Mouse (Mus musculus): ENCODE results near the gene Son. TPM values are rescaled to one million over a fixed set of nuclear protein-coding genes. Genes with fewer than 3 reads are reported as not detected.
A peak's percentile ranks its signal among the peaks of the same experiment; 100 is the strongest.

The Son gene
- polyA plus RNA-seq, 1 experiment from 2014 or later = 121 TPM

- H3K36me3 ChIP-seq = peaks cover 19% of the 10 kb centered on the region
- no peaks in the 10 kb centered on the region for H3K27me3 ChIP-seq
- H3K4me1 ChIP-seq = peaks cover 14% of the 10 kb centered on the region; the same call in 1 of the 2 replicates
- WGBS = 53% methylated on average over 7 of the region's 7 CpGs
- no peak overlapping the region for H3K27ac ChIP-seq
- no peak overlapping the region for H3K4me2 ChIP-seq
- H3K9ac ChIP-seq = no peak overlapping the region
- no peak overlapping the region for H3K4me3 ChIP-seq
- no peak for ATAC-seq (ENCODE audit: insufficient number of reproducible peaks, low FRiP score, low TSS enrichment, low read depth)
- H3K9me3 ChIP-seq = no peaks in the 10 kb centered on the region
Observed at GRCm38 (mm10) chr16:91689791-91690190, 42.5 kb downstream of the Son start.

- Histone ChIP-seq H3K9ac (no peak overlapping the region), H3K4me1 (peaks cover 5% of the 10 kb centered on the region; the same call in 1 of the 2 replicates), H3K27me3 (no peaks in the 10 kb centered on the region), H3K4me3 (no peak overlapping the region), H3K36me3 (peaks cover 34% of the 10 kb centered on the region), H3K4me2 (no peak overlapping the region), H3K27ac (no peak overlapping the region), H3K9me3 (no peaks in the 10 kb centered on the region)
- ATAC-seq (ENCODE audit: insufficient number of reproducible peaks, low FRiP score, low TSS enrichment, low read depth) = no peak
- WGBS = 29% methylated on average over 14 of the region's 14 CpGs
Observed at GRCm38 (mm10) chr16:91694455-91695084, 47.3 kb downstream of the Son start.

- peaks cover 35% of the 10 kb centered on the region for H3K36me3 ChIP-seq
- 40% methylated on average over 8 of the region's 8 CpGs for WGBS
- H3K4me3 ChIP-seq = no peak overlapping the region
- H3K9ac ChIP-seq = no peak overlapping the region
- no peaks in the 10 kb centered on the region for H3K27me3 ChIP-seq
- H3K4me1 ChIP-seq = peaks cover 2% of the 10 kb centered on the region; the same call in 1 of the 2 replicates
- no peak for ATAC-seq (ENCODE audit: insufficient number of reproducible peaks, low FRiP score, low TSS enrichment, low read depth)
- H3K4me2 ChIP-seq = no peak overlapping the region
- H3K27ac ChIP-seq = no peak overlapping the region
- no peaks in the 10 kb centered on the region for H3K9me3 ChIP-seq
Observed at GRCm38 (mm10) chr16:91695108-91695755, 47.9 kb downstream of the Son start.

GRCm38 (mm10) chr16:91698995-91699394 lies 51.7 kb downstream of the Son start:
- ATAC-seq (ENCODE audit: insufficient number of reproducible peaks, low FRiP score, low TSS enrichment, low read depth) = no peak
- Histone ChIP-seq H3K27ac (no peak overlapping the region), H3K4me3 (no peak overlapping the region), H3K9ac (no peak overlapping the region), H3K4me1 (peaks cover 2% of the 10 kb centered on the region; the same call in 1 of the 2 replicates), H3K9me3 (no peaks in the 10 kb centered on the region), H3K4me2 (no peak overlapping the region), H3K36me3 (peaks cover 58% of the 10 kb centered on the region), H3K27me3 (no peaks in the 10 kb centered on the region)
- 74% methylated on average over 1 of the region's 1 CpGs for WGBS

- Histone ChIP-seq H3K36me3 (peaks cover 61% of the 10 kb centered on the region), H3K27ac (no peak overlapping the region), H3K9ac (no peak overlapping the region), H3K4me1 (no peaks in the 10 kb centered on the region), H3K4me3 (no peak overlapping the region), H3K4me2 (no peak overlapping the region), H3K9me3 (no peaks in the 10 kb centered on the region), H3K27me3 (no peaks in the 10 kb centered on the region)
- ATAC-seq (ENCODE audit: insufficient number of reproducible peaks, low FRiP score, low TSS enrichment, low read depth) = no peak
- WGBS = 65% methylated on average over 13 of the region's 13 CpGs
Observed at GRCm38 (mm10) chr16:91701908-91702307, 54.6 kb downstream of the Son start.

GRCm38 (mm10) chr16:91702771-91703188 lies 55.5 kb downstream of the Son start:
- Histone ChIP-seq H3K9ac (no peak overlapping the region), H3K27me3 (no peaks in the 10 kb centered on the region), H3K36me3 (peaks cover 62% of the 10 kb centered on the region), H3K4me2 (no peak overlapping the region), H3K4me3 (no peak overlapping the region), H3K4me1 (no peaks in the 10 kb centered on the region), H3K27ac (no peak overlapping the region), H3K9me3 (no peaks in the 10 kb centered on the region)
- WGBS = 58% methylated on average over 3 of the region's 3 CpGs
- ATAC-seq (ENCODE audit: insufficient number of reproducible peaks, low FRiP score, low TSS enrichment, low read depth) = no peak

- Histone ChIP-seq H3K36me3 (peaks cover 59% of the 10 kb centered on the region), H3K27ac (no peak overlapping the region), H3K4me3 (no peak overlapping the region), H3K9me3 (no peaks in the 10 kb centered on the region), H3K4me1 (no peaks in the 10 kb centered on the region), H3K9ac (no peak overlapping the region), H3K27me3 (no peaks in the 10 kb centered on the region), H3K4me2 (no peak overlapping the region)
- ATAC-seq (ENCODE audit: insufficient number of reproducible peaks, low FRiP score, low TSS enrichment, low read depth) = no peak
- 81% methylated on average over 14 of the region's 14 CpGs for WGBS
Observed at GRCm38 (mm10) chr16:91704603-91705340, 57.5 kb downstream of the Son start.

GRCm38 (mm10) chr16:91710241-91710640 lies 62.9 kb downstream of the Son start:
- Histone ChIP-seq H3K27ac (no peak overlapping the region), H3K4me3 (no peak overlapping the region), H3K4me2 (no peak overlapping the region), H3K36me3 (peaks cover 58% of the 10 kb centered on the region), H3K27me3 (no peaks in the 10 kb centered on the region), H3K9me3 (no peaks in the 10 kb centered on the region), H3K4me1 (no peaks in the 10 kb centered on the region), H3K9ac (no peak overlapping the region)
- WGBS = 86% methylated on average over 7 of the region's 7 CpGs
- ATAC-seq (ENCODE audit: insufficient number of reproducible peaks, low FRiP score, low TSS enrichment, low read depth) = no peak

GRCm38 (mm10) chr16:91716927-91717349 lies 69.6 kb downstream of the Son start:
- ATAC-seq (ENCODE audit: insufficient number of reproducible peaks, low FRiP score, low TSS enrichment, low read depth) = no peak
- H3K4me1 ChIP-seq = no peaks in the 10 kb centered on the region
- no peaks in the 10 kb centered on the region for H3K9me3 ChIP-seq
- H3K9ac ChIP-seq = no peak overlapping the region
- H3K36me3 ChIP-seq = peaks cover 62% of the 10 kb centered on the region
- no peaks in the 10 kb centered on the region for H3K27me3 ChIP-seq
- H3K27ac ChIP-seq = no peak overlapping the region
- WGBS = 80% methylated on average over 11 of the region's 11 CpGs
- H3K4me2 ChIP-seq = no peak overlapping the region
- no peak overlapping the region for H3K4me3 ChIP-seq

- H3K27ac ChIP-seq = no peak overlapping the region
- H3K9ac ChIP-seq = no peak overlapping the region
- H3K4me2 ChIP-seq = no peak overlapping the region
- no peak for ATAC-seq (ENCODE audit: insufficient number of reproducible peaks, low FRiP score, low TSS enrichment, low read depth)
- H3K4me1 ChIP-seq = no peaks in the 10 kb centered on the region
- peaks cover 59% of the 10 kb centered on the region for H3K36me3 ChIP-seq
- H3K9me3 ChIP-seq = no peaks in the 10 kb centered on the region
- H3K4me3 ChIP-seq = no peak overlapping the region
- WGBS = 84% methylated on average over 4 of the region's 4 CpGs
- H3K27me3 ChIP-seq = no peaks in the 10 kb centered on the region
Observed at GRCm38 (mm10) chr16:91717399-91717798, 70.1 kb downstream of the Son start.

- H3K9ac ChIP-seq = no peak overlapping the region
- H3K27ac ChIP-seq = no peak overlapping the region
- no peaks in the 10 kb centered on the region for H3K9me3 ChIP-seq
- H3K4me3 ChIP-seq = no peak overlapping the region
- WGBS = 53% methylated on average over 3 of the region's 3 CpGs
- H3K27me3 ChIP-seq = no peaks in the 10 kb centered on the region
- H3K4me1 ChIP-seq = peaks cover 14% of the 10 kb centered on the region
- H3K4me2 ChIP-seq = no peak overlapping the region
- H3K36me3 ChIP-seq = peaks cover 21% of the 10 kb centered on the region
- no peak for ATAC-seq (ENCODE audit: insufficient number of reproducible peaks, low FRiP score, low TSS enrichment, low read depth)
Observed at GRCm38 (mm10) chr16:91724247-91724646, 76.9 kb downstream of the Son start.

GRCm38 (mm10) chr16:91727433-91727832 lies 80.1 kb downstream of the Son start:
- Histone ChIP-seq H3K36me3 (peaks cover 3% of the 10 kb centered on the region; the same call in 1 of the 2 replicates), H3K9me3 (no peaks in the 10 kb centered on the region), H3K4me3 (peak overlapping the region; percentile 85), H3K27ac (no peak overlapping the region), H3K4me2 (peak overlapping the region; percentile 63), H3K4me1 (peaks cover 20% of the 10 kb centered on the region), H3K9ac (0 out of 2 replicates have a peak overlapping the region, but pooled peaks have one; percentile 1), H3K27me3 (no peaks in the 10 kb centered on the region)
- ATAC-seq (ENCODE audit: insufficient number of reproducible peaks, low FRiP score, low TSS enrichment, low read depth) = no peak
- WGBS = 81% methylated on average over 15 of the region's 15 CpGs
